Mouse (Mus musculus) intestine, postnatal 0 days (tissue): ENCODE results near the gene Cdk14. TPM values are rescaled to one million over a fixed set of nuclear protein-coding genes. Genes with fewer than 3 reads are reported as not detected.

Source experiments
- ATAC-seq: fragments of 200-750 bp; cut with Nextera tagmentation; 2 replicates; pipeline ENCODE4 v1.8.0; 2017; ENCODE audit warnings: mild to moderate bottlenecking, moderate TSS enrichment, moderate library complexity
- H3K27ac ChIP-seq: fragments of 300-500 bp; sonication (generic); 2 replicates; pipeline ENCODE4 v1.5.1; 2014; ENCODE audit warnings: mild to moderate bottlenecking, low read depth, low read length, moderate library complexity
- H3K27me3 ChIP-seq: fragments of 300-500 bp; sonication (generic); replicated peaks from 2 replicates; pipeline ENCODE4 v1.6.1; 2014; ENCODE audit warnings: low read length, mixed read lengths; ENCODE audit not compliant: control insufficient read depth, insufficient read depth
- H3K36me3 ChIP-seq: fragments of 300-500 bp; sonication (generic); 2 replicates; pipeline ENCODE4 v1.6.1; 2014; ENCODE audit warnings: mild to moderate bottlenecking, moderate library complexity; ENCODE audit not compliant: control insufficient read depth, insufficient read depth
- H3K4me1 ChIP-seq: fragments of 300-500 bp; sonication (generic); replicated peaks from 2 replicates; pipeline ENCODE4 v1.6.1; 2014; ENCODE audit warnings: antibody characterized with exemption, low read length, mixed read lengths; ENCODE audit not compliant: control insufficient read depth, insufficient read depth
- H3K4me2 ChIP-seq: fragments of 300-500 bp; sonication (generic); replicated peaks from 2 replicates; pipeline ENCODE4 v1.6.1; 2014; ENCODE audit warnings: low read depth, mild to moderate bottlenecking, moderate library complexity
- H3K4me3 ChIP-seq: fragments of 300-500 bp; sonication (generic); 2 replicates; pipeline ENCODE4 v1.5.1; 2014; ENCODE audit warnings: low read depth, low read length
- H3K9ac ChIP-seq: fragments of 300-500 bp; sonication (generic); 2 replicates; pipeline ENCODE4 v1.6.1; 2014; ENCODE audit warnings: mild to moderate bottlenecking, low read depth, low read length
- H3K9me3 ChIP-seq: fragments of 300-500 bp; sonication (generic); 2 replicates; pipeline ENCODE4 v1.6.1; 2016; ENCODE audit warnings: mixed run types; ENCODE audit not compliant: control insufficient read depth
- CTCF ChIP-seq: sonication (generic); IDR thresholded peaks from 2 replicates; pipeline ENCODE4 v1.5.1; 2016; ENCODE audit warnings: low read depth, mild to moderate bottlenecking, control low read depth, antibody characterized with exemption, moderate library complexity
- WGBS: fragments of 180-500 bp; shearing (Covaris S2); extraction: QIAGEN DNeasy Blood & Tissue Kit; methylation state at CpG from one replicate; pipeline ENCODE4 v1.1.7; 2014; 5-methylcytosine and 5-hydroxymethylcytosine counted together
- polyA plus RNA-seq: library from polyadenylated mRNA; unstranded; fragments of >200 nt; fragmentation: Nextera tagmentation; extraction: Ambion mirVana; gene quantifications from 2 replicates; pipeline ENCODE4 v1.2.1, GENCODE M21; 2015

Gene Cdk14
- polyA plus RNA-seq, 1 experiment from 2014 or later = 4.4 TPM

- H3K4me1 ChIP-seq = no peaks in the 10 kb centered on the region
- no peak overlapping the region for H3K9ac ChIP-seq
- H3K4me2 ChIP-seq = no peak overlapping the region
- no peaks in the 10 kb centered on the region for H3K27me3 ChIP-seq
- ATAC-seq = no peak
- TF ChIP-seq CTCF = no peak
- WGBS = 51% methylated on average over 2 of the region's 2 CpGs
- no peak overlapping the region for H3K4me3 ChIP-seq
- H3K9me3 ChIP-seq = no peaks in the 10 kb centered on the region
- H3K36me3 ChIP-seq = no peaks in the 10 kb centered on the region
- H3K27ac ChIP-seq = no peak overlapping the region
Measured at GRCm38 (mm10) chr5:5264712-5265111, 155.4 kb downstream of the Cdk14 start.

GRCm38 (mm10) chr5:5261725-5262296 is 158.3 kb downstream of the Cdk14 start:
- Histone ChIP-seq H3K4me2 (peak overlapping the region; percentile 25), H3K4me3 (0 out of 2 replicates have a peak overlapping the region, but pooled peaks have one; percentile 9), H3K9ac (no peak overlapping the region), H3K36me3 (no peaks in the 10 kb centered on the region), H3K4me1 (no peaks in the 10 kb centered on the region), H3K27me3 (no peaks in the 10 kb centered on the region), H3K27ac (no peak overlapping the region), H3K9me3 (no peaks in the 10 kb centered on the region)
- WGBS = 23% methylated on average over 14 of the region's 14 CpGs
- ATAC-seq = no peak
- no peak; the same call in 1 of the 2 replicates for TF ChIP-seq CTCF

- no peak overlapping the region for H3K27ac ChIP-seq
- 52% methylated on average over 14 of the region's 14 CpGs for WGBS
- ATAC-seq = no peak
Measured at GRCm38 (mm10) chr5:5260966-5261724, 159.0 kb downstream of the Cdk14 start.

GRCm38 (mm10) chr5:5260309-5260708 is 159.8 kb downstream of the Cdk14 start:
- Histone ChIP-seq H3K27ac (no peak overlapping the region), H3K27me3 (no peaks in the 10 kb centered on the region), H3K9me3 (no peaks in the 10 kb centered on the region), H3K36me3 (no peaks in the 10 kb centered on the region), H3K4me1 (no peaks in the 10 kb centered on the region), H3K4me2 (no peak overlapping the region), H3K4me3 (no peak overlapping the region), H3K9ac (no peak overlapping the region)
- ATAC-seq = no peak
- WGBS = 52% methylated on average over 7 of the region's 7 CpGs
- no peak for TF ChIP-seq CTCF

More at GRCm38 (mm10) chr5:5260966-5261724, 159.0 kb downstream of the Cdk14 start:
- TF ChIP-seq CTCF = no peak
- Histone ChIP-seq H3K9me3 (no peaks in the 10 kb centered on the region), H3K36me3 (no peaks in the 10 kb centered on the region), H3K9ac (no peak overlapping the region), H3K27me3 (no peaks in the 10 kb centered on the region), H3K4me3 (0 out of 2 replicates have a peak overlapping the region, but pooled peaks have one; percentile 9), H3K4me1 (no peaks in the 10 kb centered on the region), H3K4me2 (peak overlapping the region; percentile 25)

- no peak for TF ChIP-seq CTCF
- no peak overlapping the region for H3K27ac ChIP-seq
- no peaks in the 10 kb centered on the region for H3K4me1 ChIP-seq
- no peaks in the 10 kb centered on the region for H3K27me3 ChIP-seq
- H3K9me3 ChIP-seq = no peaks in the 10 kb centered on the region
- no peaks in the 10 kb centered on the region for H3K36me3 ChIP-seq
- no peak overlapping the region for H3K4me3 ChIP-seq
- no peak overlapping the region for H3K9ac ChIP-seq
- H3K4me2 ChIP-seq = no peak overlapping the region
- 70% methylated on average over 6 of the region's 6 CpGs for WGBS
- no peak for ATAC-seq
Measured at GRCm38 (mm10) chr5:5254391-5254790, 165.7 kb downstream of the Cdk14 start.

- whole genome bisulfite sequencing = 94% methylated on average over 3 of the region's 3 CpGs
- Histone ChIP-seq H3K4me3 (no peak overlapping the region), H3K4me1 (no peaks in the 10 kb centered on the region), H3K4me2 (no peak overlapping the region), H3K36me3 (no peaks in the 10 kb centered on the region), H3K9me3 (no peaks in the 10 kb centered on the region), H3K9ac (no peak overlapping the region), H3K27ac (no peak overlapping the region), H3K27me3 (no peaks in the 10 kb centered on the region)
- ATAC-seq = no peak
- no peak for TF ChIP-seq CTCF
Measured at GRCm38 (mm10) chr5:5253177-5253576, 166.9 kb downstream of the Cdk14 start.
